Mouse (Mus musculus): ENCODE data around the gene Tns2. TPM values are rescaled to one million over a fixed set of nuclear protein-coding genes. Genes with fewer than 3 reads are reported as not detected.
A peak's percentile ranks its signal among the peaks of the same experiment; 100 is the strongest.

The Tns2 gene
- total RNA-seq (2014; rRNA removed) (7.0 and 8.4 TPM in 2 replicates), polyA plus RNA-seq (2015; fragmentation: Nextera tagmentation; extraction: Ambion mirVana) (2.8 and 5.0 TPM in 2 replicates)

DNA sequence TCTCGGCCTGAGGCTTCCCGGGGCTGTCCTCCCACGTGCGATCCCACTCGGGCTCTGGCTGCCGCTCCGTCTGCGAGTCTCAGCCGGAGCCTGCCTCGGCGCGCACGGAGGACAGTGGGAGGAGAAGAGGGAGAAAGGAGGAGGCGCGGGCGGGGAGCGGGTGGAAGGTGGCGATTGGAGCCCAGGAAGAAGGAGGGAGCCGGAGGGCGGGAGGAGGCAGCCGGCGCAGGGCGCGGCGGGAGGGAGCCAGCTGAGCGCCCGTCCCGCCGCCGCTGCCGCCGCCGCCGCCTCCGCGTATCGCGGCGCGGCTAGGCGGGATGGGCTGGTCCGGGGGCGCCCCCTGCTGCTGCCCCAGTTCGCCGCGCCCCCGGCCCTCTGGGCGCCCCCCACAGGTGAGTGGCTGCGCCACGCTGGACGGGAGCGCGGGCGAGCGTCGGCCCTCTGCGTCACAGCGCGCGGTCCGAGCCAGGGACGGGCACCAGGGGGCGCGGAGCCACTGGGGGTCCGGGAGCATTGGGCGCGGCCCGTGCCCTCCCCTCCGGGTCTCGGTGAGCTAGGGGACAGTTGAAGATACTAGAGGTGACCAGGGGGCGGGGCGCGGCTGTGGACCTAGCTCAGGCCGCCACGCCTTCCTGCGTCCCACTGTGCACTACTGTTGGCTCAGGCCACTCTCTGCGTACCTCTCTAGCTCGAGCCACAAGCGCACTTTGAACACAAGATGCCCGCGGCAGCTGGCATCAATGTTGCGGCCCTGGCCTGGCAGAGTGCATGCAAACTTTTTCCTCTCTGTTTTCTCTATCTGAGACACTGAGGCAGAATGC, at the start of gene Tns2:
Gene Tns2, plus strand, starts transcription at position 253 of the 821 bp plus-strand sequence.
- TF ChIP-seq CTCF (IDR thresholded peaks at IDR 0.05; ENCODE audit: low read depth), result peak; percentile 53
- peak; percentile 50 for DNase-seq
- Histone ChIP-seq H3K4me1 (ENCODE audit: insufficient read depth) (peaks cover 5% of the 10 kb centered on the region; the same call in 1 of the 2 replicates), H3K27me3 (ENCODE audit: insufficient read depth, low read length) (no peaks in the 10 kb centered on the region), H3K27ac (ENCODE audit: low read depth, low read length) (no peak within 1 kb of the TSS; the same call in 1 of the 2 replicates), H3K36me3 (ENCODE audit: insufficient read depth) (peaks cover 26% of the 10 kb centered on the region), H3K4me3 (ENCODE audit: low read depth, low read length) (peak within 1 kb of the TSS; percentile 44), H3K9ac (peak within 1 kb of the TSS; percentile 46), H3K9me3 (ENCODE audit: low read length) (no peaks in the 10 kb centered on the region), H3K4me2 (ENCODE audit: low read depth) (peak within 1 kb of the TSS; percentile 80)
- peak; percentile 68 for ATAC-seq
- 1% methylated on average over 64 of the region's 82 CpGs for WGBS

DNA sequence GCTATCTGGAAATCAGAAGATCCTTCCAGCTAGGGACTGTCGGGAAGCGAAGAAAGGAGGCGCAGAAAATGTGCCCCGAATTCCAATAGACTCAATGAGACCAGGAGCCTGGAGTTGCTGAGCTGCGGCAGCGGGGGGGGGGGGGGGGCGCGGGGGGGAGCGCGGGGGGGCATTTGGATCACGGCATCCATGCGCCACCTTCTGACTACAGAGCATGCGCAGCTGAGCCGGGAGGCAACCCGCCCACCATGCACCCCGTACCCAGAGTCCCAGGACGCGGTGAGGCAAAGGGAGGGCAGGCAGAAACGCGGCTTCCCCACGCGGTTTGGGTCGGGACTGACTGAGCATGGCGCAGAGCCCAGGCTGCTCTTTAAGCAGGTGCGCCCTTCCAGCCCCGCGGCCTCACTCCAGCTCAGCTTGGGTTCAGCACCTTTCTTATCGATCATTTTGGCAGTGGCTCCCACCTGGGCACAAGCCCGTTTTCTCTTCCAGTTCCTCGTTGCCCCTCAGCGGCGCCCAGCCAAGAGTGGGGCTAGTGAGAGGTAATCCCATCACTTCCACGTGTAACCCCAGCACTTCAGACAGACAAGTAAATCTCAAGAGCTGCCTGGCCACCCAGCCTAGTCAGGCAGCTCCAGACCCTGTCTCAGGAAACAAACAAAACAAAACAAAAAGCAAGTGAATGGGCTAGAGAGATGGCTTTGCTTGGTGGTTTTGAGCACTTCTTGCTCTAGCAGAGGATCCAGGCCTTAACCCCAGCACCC, 48.1 kb upstream of the Tns2 start:
- peak overlapping the region; percentile 46 for H3K9ac ChIP-seq
- H3K4me3 ChIP-seq (ENCODE audit: low read depth, low read length), result peak overlapping the region; percentile 47
- H3K4me2 ChIP-seq (ENCODE audit: low read depth), result peak overlapping the region; percentile 71
- no peaks in the 10 kb centered on the region for H3K36me3 ChIP-seq (ENCODE audit: insufficient read depth)
- H3K9me3 ChIP-seq (ENCODE audit: low read length), result no peaks in the 10 kb centered on the region
- 0 out of 2 replicates have a peak overlapping the region, but pooled peaks have one; percentile 6 for H3K27ac ChIP-seq (ENCODE audit: low read depth, low read length)
- peak; percentile 80 for DNase-seq
- TF ChIP-seq CTCF (IDR thresholded peaks at IDR 0.05; ENCODE audit: low read depth), result peak; percentile 41; the same call in 1 of the 2 replicates
- ATAC-seq, result peak; percentile 92
- no peaks in the 10 kb centered on the region for H3K4me1 ChIP-seq (ENCODE audit: insufficient read depth)
- no peaks in the 10 kb centered on the region for H3K27me3 ChIP-seq (ENCODE audit: insufficient read depth, low read length)
- WGBS, result under 1% methylated on average over 27 of the region's 33 CpGs

DNA sequence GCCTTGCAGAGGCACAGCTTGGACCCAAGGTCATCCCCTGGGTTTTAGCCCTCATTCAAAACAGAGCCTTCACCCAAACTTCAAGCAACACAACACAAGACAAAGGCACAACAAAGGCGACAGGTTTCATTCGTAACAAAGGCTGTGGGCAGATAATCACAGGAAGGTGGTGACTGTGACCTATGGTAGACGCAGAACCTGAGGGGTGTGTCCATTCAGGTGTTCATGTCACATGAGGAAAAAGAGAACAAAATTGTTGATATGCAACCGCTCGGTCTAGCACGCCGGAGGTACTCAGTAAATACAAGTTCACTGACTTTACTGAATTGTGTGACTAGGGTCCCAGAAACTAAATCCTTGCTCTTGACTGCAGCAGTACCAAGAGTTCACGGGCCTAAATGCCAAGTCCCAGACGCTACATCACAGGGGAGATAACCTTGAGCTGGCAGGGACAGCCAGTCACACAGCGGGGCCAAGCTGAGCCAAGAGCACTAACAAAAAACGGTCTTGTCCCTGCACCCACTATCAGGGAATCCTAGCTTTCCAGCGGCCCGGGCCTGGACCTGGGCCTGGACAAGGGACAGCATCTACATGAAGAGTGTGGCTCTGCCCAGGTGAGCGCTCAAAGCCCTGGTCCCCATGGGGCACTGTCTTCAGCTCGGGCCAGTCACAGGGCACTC, 43.6 kb upstream of the Tns2 start:
- Histone ChIP-seq H3K4me2 (ENCODE audit: low read depth) (no peak overlapping the region), H3K4me1 (ENCODE audit: insufficient read depth) (no peaks in the 10 kb centered on the region), H3K4me3 (ENCODE audit: low read depth, low read length) (no peak overlapping the region), H3K36me3 (ENCODE audit: insufficient read depth) (no peaks in the 10 kb centered on the region), H3K9ac (no peak overlapping the region), H3K9me3 (ENCODE audit: low read length) (no peaks in the 10 kb centered on the region), H3K27ac (ENCODE audit: low read depth, low read length) (no peak overlapping the region), H3K27me3 (ENCODE audit: insufficient read depth, low read length) (no peaks in the 10 kb centered on the region)
- 90% methylated on average over 15 of the region's 15 CpGs for WGBS
- DNase-seq, result no peak
- no peak for ATAC-seq
- no peak for TF ChIP-seq CTCF (IDR thresholded peaks at IDR 0.05; ENCODE audit: low read depth)

DNA sequence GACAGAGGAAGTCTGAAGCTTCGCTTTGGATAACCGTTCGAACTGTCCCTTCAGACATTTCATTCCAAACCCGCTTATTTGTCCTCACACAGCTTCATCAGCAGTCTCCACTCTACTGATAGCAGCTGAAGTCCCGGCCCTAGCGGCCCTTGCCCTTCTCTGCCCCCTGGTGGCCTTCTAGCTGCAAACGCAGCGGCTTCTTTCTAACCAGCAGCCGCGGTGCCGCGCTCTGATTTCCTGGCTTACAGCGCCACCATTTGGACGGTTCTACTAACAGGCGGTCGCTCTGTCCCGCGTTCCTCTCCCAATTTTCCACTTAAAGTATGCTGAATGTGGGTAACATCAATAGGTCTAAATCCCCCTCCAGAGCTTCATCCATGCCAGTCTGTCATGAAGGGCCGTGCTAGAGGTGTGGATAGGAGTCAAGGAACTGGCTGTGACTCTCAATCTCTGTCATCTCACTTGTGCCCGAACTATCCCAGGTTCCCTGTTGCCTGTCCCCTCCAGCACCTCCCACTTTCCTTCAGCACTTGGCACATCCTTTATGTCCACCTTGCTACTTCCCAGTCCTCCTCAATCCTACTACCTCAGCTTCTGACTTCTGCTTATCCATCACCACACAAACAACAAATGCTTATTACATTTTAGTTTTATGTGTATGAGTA, 34.4 kb upstream of the Tns2 start:
- TF ChIP-seq CTCF (IDR thresholded peaks at IDR 0.05; ENCODE audit: low read depth), result peak; percentile 100
- Histone ChIP-seq H3K4me1 (ENCODE audit: insufficient read depth) (no peaks in the 10 kb centered on the region), H3K4me2 (ENCODE audit: low read depth) (no peak overlapping the region), H3K9ac (no peak overlapping the region), H3K9me3 (ENCODE audit: low read length) (no peaks in the 10 kb centered on the region), H3K36me3 (ENCODE audit: insufficient read depth) (no peaks in the 10 kb centered on the region), H3K27me3 (ENCODE audit: insufficient read depth, low read length) (no peaks in the 10 kb centered on the region; the same call in 1 of the 2 replicates), H3K27ac (ENCODE audit: low read depth, low read length) (no peak overlapping the region), H3K4me3 (ENCODE audit: low read depth, low read length) (no peak overlapping the region)
- DNase-seq, result peak; percentile 97
- 4% methylated on average over 20 of the region's 20 CpGs for WGBS
- peak; percentile 96 for ATAC-seq

DNA sequence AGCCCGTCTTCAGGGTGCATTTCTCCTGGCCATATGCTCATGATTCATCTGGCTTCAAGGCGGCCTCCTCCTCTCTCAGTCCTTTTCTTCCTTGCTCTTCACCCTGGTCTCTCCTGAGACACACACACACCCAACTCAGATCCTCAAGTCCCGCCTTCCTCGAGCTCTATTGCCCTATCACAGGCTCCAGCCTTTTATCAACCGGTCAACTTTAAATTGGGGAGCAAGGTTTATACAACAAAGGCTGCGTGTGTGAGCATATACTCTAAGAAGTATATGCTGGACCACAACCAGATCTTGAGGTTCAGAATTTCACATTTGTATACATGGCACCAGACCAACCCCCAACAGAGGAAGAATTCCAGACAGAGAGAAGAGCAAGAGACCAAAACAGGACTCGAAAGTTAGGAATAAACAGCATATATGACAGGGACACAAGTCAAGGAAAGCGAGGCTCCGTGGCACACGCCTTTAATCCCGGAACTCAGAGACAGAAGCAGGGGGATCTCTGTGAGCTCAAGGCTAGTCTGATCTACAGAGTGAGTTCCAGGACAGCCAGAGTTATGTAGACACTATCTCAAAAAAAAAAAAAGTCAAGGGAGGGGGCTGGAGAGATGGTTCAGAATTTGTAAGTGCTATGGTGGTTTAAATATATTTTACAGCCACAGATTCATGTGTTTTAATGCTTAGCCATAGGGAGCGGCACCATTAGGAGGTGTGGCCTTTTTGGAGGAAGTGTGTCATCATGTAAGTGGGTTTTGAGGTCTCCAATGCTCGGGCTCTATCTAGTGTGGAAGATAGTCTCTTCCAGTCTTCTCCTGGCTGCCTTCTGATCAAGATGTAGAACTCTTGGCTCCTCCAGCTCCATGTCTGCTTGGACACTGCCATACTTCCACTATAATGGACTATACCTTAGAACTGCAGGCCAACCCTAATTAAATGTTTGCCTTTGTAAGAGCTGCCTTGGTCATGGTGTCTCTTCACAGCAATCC, 29.4 kb upstream of the Tns2 start:
- Histone ChIP-seq H3K9me3 (ENCODE audit: low read length) (no peaks in the 10 kb centered on the region), H3K4me1 (ENCODE audit: insufficient read depth) (peaks cover 14% of the 10 kb centered on the region), H3K4me3 (ENCODE audit: low read depth, low read length) (no peak overlapping the region), H3K36me3 (ENCODE audit: insufficient read depth) (no peaks in the 10 kb centered on the region), H3K27ac (ENCODE audit: low read depth, low read length) (no peak overlapping the region), H3K27me3 (ENCODE audit: insufficient read depth, low read length) (no peaks in the 10 kb centered on the region; the same call in 1 of the 2 replicates), H3K4me2 (ENCODE audit: low read depth) (no peak overlapping the region), H3K9ac (no peak overlapping the region)
- DNase-seq, result no peak
- no peak for TF ChIP-seq CTCF (IDR thresholded peaks at IDR 0.05; ENCODE audit: low read depth)
- 74% methylated on average over 13 of the region's 13 CpGs for WGBS
- no peak for ATAC-seq
